Mouse (Mus musculus) MEL (cell line): ENCODE measurements around the gene Rnaset2a.
"Not testable (repeated sequence)": the region's sequence is repeated elsewhere in the genome, so short reads cannot be mapped to it uniquely, and the experiment has no call there.

Source experiments
- MEF2A ChIP-seq: IDR thresholded peaks from 2 replicates; pipeline ENCODE4 v1.6.1; 2014; ENCODE audit warnings: low read depth, mild to moderate bottlenecking, inconsistent platforms, low read length, improper control_type of control experiment; ENCODE audit not compliant: poor library complexity, insufficient replicate concordance, severe bottlenecking; ENCODE audit errors: extremely low read depth
- MYC ChIP-seq: IDR thresholded peaks from 2 replicates; pipeline ENCODE4 v1.6.1; 2011; ENCODE audit warnings: low read depth, mild to moderate bottlenecking, low read length, improper control_type of control experiment, moderate library complexity
- POLR2A ChIP-seq, 2 experiments: IDR thresholded peaks; 2 replicates each; pipeline ENCODE4 v1.6.1; 2011 to 2012; ENCODE audit warnings: low read length in 2 of 2, mild to moderate bottlenecking in 2 of 2, control low read depth in 1 of 2, improper control_type of control experiment in 1 of 2, low read depth in 1 of 2, moderate library complexity in 1 of 2; ENCODE audit not compliant: control insufficient read depth in 1 of 2, insufficient read depth in 1 of 2, poor library complexity in 1 of 2
- TAL1 ChIP-seq: IDR thresholded peaks from 2 replicates; pipeline ENCODE4 v1.6.1; 2012; ENCODE audit warnings: mild to moderate bottlenecking, inconsistent platforms, low read length, moderate library complexity, mixed read lengths
- USF1 ChIP-seq: IDR thresholded peaks from 2 replicates; pipeline ENCODE4 v1.6.1; 2014; ENCODE audit warnings: low read depth, mild to moderate bottlenecking, inconsistent platforms, low read length, improper control_type of control experiment, moderate library complexity

DNA sequence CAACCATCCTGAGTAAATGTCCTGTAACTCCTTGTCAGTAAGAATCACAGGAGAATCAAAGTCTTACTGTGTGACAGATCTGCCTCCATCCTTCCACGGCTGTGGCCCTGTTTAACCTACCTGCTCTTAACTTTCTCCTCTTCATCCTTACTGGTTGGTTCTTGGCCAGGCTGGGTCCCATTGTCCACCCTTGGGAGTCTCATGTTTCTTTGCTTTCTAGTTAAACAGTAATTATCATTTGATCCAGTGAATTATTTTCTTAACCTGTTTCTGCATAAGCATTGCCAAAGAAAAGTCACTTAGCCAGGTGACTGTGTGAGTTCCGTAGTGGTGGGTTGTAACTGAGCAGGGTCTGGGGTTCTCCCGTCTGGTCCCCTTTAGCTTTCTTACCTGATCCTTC, 18.6 kb upstream of the Rnaset2a start:
- TF ChIP-seq MEF2A; USF1; TAL1; MYC; POLR2A (IDR thresholded peaks at IDR 0.05; ENCODE audit: control insufficient read depth in 1 of 2, insufficient read depth in 1 of 2, low read depth in 1 of 2, low read length in 2 of 2, poor library complexity in 1 of 2): not testable (repeated sequence)
